Mouse (Mus musculus): Measurements from ENCODE around the gene Tmem170.

DNA sequence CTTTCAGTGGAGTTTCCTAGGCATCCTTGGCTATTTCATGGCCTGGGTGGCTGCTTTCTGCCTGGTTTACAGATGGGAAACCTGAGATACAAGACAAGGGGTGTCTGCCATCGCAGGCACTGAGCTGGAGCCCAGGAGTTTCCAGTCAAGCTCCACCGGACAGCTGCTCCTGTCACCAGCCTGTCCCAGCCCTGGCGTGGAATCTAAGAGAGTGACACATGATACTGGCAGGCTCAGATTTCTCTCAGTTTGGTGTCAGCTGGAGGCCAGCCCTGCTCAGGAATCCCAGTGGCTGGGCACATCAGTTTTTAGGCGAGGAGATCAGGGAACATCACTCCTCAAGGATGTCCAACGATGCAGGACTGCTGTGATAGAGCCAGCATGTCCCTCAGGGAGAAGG is 25.5 kb upstream of the Tmem170 start:
- TF ChIP-seq CTCF (IDR thresholded peaks at IDR 0.05; ENCODE audit: control insufficient read depth, insufficient read depth, insufficient read length) (no peak), MAX (IDR thresholded peaks at IDR 0.05) (no peak)
